Mouse (Mus musculus) ovary, adult 18-20 months (tissue): ENCODE results near the gene 1600014C23Rik.

ENCODE experiments used
- DNase-seq: peaks from one replicate; pipeline ENCODE4 v3.0.0; 2022; ENCODE audit warnings: low spot score, mixed read lengths

The 1600014C23Rik gene

GRCm38 (mm10) chr17:45726249-45726648 is 7.4 kb downstream of the 1600014C23Rik start:
- no peak for DNase-seq

GRCm38 (mm10) chr17:45724574-45724921 is 9.1 kb downstream of the 1600014C23Rik start:
- no peak for DNase-seq

GRCm38 (mm10) chr17:45723732-45724573 is 9.7 kb downstream of the 1600014C23Rik start:
- peak; percentile 38 for DNase-seq

GRCm38 (mm10) chr17:45718323-45718722 is 15.3 kb downstream of the 1600014C23Rik start:
- DNase-seq, result no peak

- DNase-seq, result no peak
Observed at GRCm38 (mm10) chr17:45711525-45711924, 22.1 kb downstream of the 1600014C23Rik start.

GRCm38 (mm10) chr17:45710407-45710806 is 23.2 kb downstream of the 1600014C23Rik start:
- no peak for DNase-seq

- no peak for DNase-seq
Observed at GRCm38 (mm10) chr17:45709829-45710228, 23.8 kb downstream of the 1600014C23Rik start.

GRCm38 (mm10) chr17:45708179-45708578 is 25.5 kb downstream of the 1600014C23Rik start:
- no peak for DNase-seq

GRCm38 (mm10) chr17:45707376-45707775 is 26.3 kb downstream of the 1600014C23Rik start:
- DNase-seq, result no peak

- no peak for DNase-seq
Observed at GRCm38 (mm10) chr17:45706796-45707195, 26.8 kb downstream of the 1600014C23Rik start.

GRCm38 (mm10) chr17:45703187-45703586 is 30.5 kb downstream of the 1600014C23Rik start:
- no peak for DNase-seq

GRCm38 (mm10) chr17:45702254-45702653 is 31.4 kb downstream of the 1600014C23Rik start:
- no peak for DNase-seq

GRCm38 (mm10) chr17:45701236-45701591 is 32.4 kb downstream of the 1600014C23Rik start:
- DNase-seq, result no peak

- DNase-seq, result no peak
Observed at GRCm38 (mm10) chr17:45700496-45701235, 33.0 kb downstream of the 1600014C23Rik start.

GRCm38 (mm10) chr17:45699039-45699740 is 34.5 kb downstream of the 1600014C23Rik start:
- no peak for DNase-seq

GRCm38 (mm10) chr17:45698368-45698767 is 35.3 kb downstream of the 1600014C23Rik start:
- DNase-seq, result no peak

- DNase-seq, result no peak
Observed at GRCm38 (mm10) chr17:45696981-45697380, 36.7 kb downstream of the 1600014C23Rik start.

- DNase-seq, result no peak
Observed at GRCm38 (mm10) chr17:45695227-45696120, 38.2 kb downstream of the 1600014C23Rik start.

- no peak for DNase-seq
Observed at GRCm38 (mm10) chr17:45693812-45694565, 39.7 kb downstream of the 1600014C23Rik start.

- no peak for DNase-seq
Observed at GRCm38 (mm10) chr17:45692159-45692558, 41.5 kb downstream of the 1600014C23Rik start.

- no peak for DNase-seq
Observed at GRCm38 (mm10) chr17:45690044-45690443, 43.6 kb downstream of the 1600014C23Rik start.
